Mouse (Mus musculus): ENCODE data around the gene Nucks1.
"Not testable (repeated sequence)": the region's sequence is repeated elsewhere in the genome, so short reads cannot be mapped to it uniquely, and the experiment has no call there.

Nucks1 gene

DNA sequence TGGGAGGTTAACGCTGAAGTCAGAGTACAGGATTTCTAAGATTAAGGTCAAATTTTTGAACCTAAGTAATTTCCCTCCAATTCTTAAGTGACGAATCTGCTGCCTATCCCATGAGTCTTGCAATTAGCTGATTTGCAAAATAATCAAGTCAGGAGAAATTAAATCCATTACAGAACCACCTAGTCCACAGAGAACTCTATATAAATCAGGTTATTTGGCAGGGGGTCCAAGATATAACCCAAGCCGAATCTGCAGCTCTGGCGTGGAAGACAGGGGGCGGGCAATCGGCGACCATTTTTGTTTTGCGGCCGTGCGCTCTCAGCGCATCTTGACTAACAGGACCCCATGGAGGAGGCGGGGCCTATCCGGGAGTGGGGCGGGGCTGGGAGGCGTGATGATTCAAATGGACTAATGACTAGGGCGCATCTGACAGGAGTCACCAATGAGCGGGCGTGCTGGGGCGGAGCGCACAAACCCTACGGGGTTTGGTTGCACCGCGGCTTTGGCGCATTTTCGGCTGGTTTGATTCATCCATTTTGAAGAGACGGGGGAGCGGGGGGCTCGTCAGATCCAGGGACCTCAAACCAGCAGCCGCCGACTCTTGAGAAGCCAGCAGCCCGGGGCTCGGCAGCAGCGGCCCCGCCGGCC, at the start of gene Nucks1:
Gene Nucks1, plus strand, starts transcription at position 534 of the 648 bp plus-strand sequence.
- peak; percentile 100 for DNase-seq

GRCm38 (mm10) chr1:131861811-131862210, 48.5 kb upstream of the Nucks1 start:
- DNase-seq = no peak

GRCm38 (mm10) chr1:131865596-131865995, 44.7 kb upstream of the Nucks1 start:
- DNase-seq = no peak

- DNase-seq = no peak
These were observed 43.9 kb upstream of the Nucks1 start for GRCm38 (mm10) chr1:131866304-131866999.

DNA sequence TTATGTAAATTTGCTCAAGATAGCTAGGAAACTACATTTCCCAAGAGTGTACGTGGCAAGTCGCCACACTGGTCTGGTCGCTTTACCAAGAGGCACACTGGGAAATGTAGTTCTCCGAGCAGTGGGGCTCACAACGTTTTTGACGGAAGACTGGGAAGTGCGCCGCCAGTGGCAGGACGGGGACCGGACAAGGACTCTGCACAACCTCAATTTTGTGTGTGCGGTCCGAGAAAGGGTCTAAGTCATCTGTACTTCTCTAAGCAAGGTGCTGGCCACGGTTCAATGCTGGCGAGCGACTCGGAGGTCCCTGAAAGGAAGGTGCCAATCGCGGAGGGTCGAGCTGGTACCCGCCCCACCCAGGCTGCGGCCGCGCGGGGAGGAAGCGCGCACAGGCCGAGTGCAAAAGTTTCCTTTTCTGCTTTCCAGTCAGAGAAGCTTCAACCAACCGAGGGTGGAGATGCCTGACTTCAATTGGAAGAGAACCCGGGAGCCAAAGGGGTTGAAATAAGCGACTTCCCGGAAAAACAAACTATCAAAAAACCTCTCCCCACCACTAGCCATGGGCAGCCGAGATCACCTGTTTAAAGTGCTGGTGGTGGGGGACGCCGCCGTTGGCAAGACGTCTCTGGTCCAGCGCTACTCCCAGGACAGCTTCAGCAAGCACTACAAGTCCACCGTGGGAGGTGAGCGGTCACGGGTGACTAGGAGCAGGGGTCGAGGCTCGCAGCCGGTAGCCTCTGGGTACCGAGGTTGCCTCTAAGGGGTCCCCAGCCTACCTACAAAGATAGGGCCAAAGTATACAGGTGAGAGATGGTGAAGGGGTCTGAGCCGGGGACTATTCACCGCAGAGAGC, 43.0 kb upstream of the Nucks1 start, which contains the start of gene Rab29:
Gene Rab29, plus strand, starts transcription at position 132 of the 853 bp plus-strand sequence.
- peak; percentile 94 to 95 for DNase-seq

GRCm38 (mm10) chr1:131867946-131868290, 42.4 kb upstream of the Nucks1 start:
- DNase-seq = peak in 1 of 2 experiments; percentile 45

DNA sequence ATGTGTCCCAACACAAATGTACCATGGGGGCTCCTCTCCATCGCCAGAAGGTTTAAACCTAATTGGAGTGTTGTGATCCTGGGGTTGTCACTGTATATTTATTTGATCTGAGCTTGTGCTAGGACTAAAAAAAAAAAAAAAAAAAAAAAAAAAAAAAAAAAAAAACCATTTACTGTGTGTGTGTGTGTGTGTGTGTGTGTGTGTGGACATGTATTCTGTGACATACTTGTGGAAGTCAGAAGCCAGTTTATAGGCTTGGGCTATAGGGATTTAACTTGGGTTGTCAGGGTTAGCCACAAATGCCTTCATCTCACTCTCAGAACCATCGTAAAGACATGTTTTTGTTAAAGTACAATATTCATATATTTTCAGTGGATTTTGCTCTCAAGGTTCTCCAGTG, 40.8 kb upstream of the Nucks1 start:
- DNase-seq = no peak

DNA sequence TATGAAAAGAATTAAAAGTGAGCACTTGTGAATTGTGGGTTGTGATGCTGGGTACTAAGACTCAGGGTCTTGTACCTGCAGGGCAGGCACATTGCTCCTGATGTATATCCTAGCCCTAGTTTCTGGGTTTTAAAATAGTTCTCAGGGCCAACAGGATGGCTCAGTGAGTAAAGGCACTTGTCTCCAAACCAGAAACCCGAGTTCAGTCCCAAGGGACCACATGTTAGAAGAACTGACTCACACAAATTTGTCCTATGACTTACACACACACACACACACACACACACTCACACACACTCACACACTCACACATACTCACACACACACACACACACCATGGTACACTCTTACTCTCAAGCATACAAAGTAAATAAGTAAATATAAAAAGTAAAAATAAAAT, 37.5 kb upstream of the Nucks1 start:
- no peak for DNase-seq

GRCm38 (mm10) chr1:131879816-131880215, 30.5 kb upstream of the Nucks1 start:
- no peak for DNase-seq

GRCm38 (mm10) chr1:131882787-131883186, 27.5 kb upstream of the Nucks1 start:
- DNase-seq = peak; percentile 11 to 24

GRCm38 (mm10) chr1:131886173-131886572, 24.2 kb upstream of the Nucks1 start:
- DNase-seq = no peak

DNA sequence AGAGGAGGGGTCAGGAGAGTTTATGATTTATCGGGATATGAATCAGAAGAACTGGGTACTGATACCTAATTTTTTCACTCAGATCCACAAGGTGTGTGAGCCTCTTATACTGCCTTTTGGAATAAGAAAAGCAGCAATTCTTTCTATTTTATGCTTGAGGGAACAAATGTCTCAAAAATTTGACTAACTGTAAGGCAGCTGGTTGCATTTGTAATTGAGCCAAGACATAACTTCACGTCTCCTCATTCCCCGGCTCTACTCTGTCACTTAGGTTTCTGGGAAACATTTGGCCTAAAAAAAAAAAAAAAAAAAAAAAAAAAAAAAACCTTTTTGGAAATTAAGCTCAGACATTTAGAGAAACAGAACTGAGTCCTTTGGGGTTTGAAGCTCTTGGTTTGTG, 23.7 kb upstream of the Nucks1 start:
- DNase-seq = no peak

DNA sequence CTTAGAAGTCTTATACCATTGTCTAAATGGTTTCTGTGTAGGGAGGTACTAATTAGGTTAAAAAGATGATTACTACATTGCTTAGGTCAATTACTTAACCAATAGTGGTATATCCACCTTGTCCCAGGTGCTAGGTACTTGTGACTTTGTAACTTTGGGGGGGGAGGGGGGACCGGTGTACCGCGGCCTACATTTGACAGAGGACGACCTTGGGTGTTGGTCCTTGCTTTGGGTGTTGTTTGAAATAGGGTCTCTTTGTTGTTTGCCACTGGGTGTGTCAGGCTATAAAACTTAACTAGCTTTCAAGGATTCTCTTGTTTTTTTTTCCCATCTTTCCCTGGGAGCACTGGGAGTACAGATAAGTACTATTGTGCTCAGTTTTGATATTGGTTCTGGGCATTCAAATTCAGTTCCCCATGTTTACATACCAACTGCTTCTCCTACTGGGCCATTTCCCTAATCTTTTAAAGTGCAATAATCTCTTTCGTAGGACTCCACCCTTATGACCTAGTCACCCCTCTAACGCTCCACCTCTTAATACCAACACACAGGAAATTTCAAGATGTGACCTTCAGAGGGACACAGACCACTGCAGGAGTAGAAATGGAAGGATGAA, 20.2 kb upstream of the Nucks1 start:
- no peak for DNase-seq

GRCm38 (mm10) chr1:131891436-131891835, 18.9 kb upstream of the Nucks1 start:
- no peak for DNase-seq

DNA sequence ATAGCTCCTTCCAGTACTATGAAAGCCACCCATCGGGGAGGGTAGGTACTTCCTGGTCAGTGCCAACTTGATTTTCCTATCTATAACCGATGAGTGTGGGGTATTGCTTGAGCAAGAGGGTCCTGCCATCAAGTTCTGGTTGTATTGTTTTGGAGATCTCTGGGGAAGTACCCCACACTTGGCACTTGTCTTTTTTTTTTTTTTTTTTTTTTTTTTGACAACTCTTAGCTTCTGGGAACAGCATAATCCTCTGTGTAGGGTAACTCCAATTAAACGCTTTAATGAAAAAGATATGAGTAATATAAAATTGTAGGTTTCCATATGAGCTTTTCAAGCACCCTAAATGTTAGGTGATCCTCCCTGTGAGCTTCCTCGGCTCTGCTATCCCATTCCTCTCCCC, 7.7 kb upstream of the Nucks1 start:
- no peak for DNase-seq

GRCm38 (mm10) chr1:131903251-131903650, 7.1 kb upstream of the Nucks1 start:
- no peak for DNase-seq

DNA sequence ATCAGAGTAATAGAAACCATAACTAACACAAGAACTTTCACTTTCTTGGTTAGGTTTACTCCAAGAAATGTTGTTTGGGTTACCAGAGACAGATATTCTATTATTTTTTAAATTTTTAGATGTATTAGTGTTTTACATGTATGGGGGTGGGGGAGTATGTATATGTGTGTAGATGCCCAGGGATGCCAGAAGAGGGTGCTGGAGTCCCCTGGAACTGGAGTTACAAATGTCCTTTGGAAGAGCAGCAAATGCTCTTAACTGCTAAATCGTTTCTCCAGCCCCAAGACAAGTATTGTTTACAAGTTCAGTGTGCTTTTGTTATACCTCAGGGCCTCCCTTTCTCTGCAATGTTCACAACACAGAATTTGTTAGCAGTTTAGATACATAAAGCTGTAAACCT, 4.8 kb upstream of the Nucks1 start:
- DNase-seq = peak; percentile 32 to 35

GRCm38 (mm10) chr1:131908456-131908855, 1.9 kb upstream of the Nucks1 start:
- no peak for DNase-seq

GRCm38 (mm10) chr1:131909236-131909635, 1.1 kb upstream of the Nucks1 start:
- not testable (repeated sequence) for DNase-seq

DNA sequence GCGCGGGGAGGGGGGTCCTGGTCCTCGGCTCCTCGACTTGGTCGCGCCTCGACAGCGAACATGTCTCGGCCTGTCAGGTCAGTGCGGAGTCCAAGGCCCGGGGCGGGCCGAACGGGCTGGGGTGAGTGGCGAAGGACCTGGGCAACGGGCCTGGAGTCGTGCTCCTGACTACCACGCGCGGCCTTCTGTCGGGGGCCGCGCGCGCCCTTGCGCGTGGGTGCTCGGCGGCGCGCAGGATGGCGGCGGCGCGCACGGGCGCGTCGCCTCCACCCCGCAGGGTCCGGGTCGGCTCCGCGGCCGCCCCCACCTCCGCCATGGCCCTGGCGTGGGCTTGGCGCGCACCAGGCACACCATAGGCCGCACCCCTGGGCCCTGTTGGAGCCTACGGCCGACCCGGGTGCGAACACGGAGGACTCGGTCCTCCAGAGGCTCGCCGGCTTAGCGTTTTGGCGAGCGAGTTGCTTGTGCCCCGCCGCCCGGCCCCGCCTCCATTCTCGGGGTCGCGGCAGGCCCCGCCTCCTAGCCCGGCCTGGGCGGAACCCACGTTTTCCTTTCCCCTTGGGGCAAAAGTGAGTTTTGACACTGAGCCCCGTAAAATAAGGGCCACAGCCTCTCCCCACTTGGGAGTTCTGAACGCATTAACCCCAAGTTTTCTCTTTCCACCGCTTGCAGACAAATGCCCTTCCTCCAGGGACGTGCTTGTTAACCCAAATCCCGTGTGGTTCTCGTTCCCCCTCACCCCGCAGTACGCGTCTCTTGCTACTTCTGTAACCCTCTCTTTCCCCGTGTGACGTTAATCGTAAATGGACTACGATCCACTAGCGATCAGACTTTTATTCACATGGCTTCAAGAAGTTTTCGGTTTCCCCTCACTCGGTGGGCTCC, 582 bp downstream of the Nucks1 start:
- DNase-seq = peak; percentile 85 to 91

DNA sequence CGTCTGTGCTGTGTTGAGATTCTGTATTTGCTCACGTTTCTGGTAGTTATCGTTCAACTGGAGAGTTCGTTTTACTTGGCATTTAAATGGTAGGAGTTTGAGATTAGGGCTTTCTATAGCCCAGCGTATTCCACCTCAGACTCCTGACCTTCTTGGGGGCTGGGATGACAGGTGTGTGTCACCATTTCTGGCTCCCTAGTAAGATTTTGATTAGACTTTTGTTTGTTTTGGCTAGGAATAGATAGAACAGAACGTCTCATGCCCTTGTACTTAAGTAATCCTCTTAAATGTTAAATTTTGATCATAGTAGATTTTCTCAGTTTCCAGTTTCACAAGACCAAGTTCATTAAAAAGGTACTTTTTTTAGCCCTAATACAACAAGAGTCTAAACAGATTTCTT, 7.3 kb downstream of the Nucks1 start:
- DNase-seq = no peak

DNA sequence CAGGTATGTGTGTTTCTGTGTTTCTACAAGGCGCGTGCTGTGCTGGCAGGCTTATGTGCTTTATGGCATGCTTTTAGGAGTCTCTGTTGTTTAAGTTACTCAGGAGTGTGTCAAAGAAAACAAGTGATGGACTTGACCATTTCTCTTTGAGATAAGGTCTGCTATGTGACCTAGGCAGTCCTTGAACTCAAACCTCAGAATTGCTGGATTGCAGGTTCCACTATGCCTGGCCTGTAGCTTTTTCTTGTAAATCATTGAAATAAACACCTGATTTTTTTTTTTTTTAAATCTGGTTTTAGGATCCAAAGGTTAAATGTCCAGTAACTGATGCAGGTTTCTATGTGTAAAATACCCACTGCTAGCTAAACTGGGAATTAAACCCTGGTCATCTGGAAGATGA, 8.7 kb downstream of the Nucks1 start:
- DNase-seq = no peak

All from kidney, postnatal 4 days (tissue).